Mouse (Mus musculus): ENCODE data around the gene Pacsin1. TPM values are rescaled to one million over a fixed set of nuclear protein-coding genes. Genes with fewer than 3 reads are reported as not detected.

Gene Pacsin1
- polyA plus RNA-seq, 1 experiment from 2014 or later: 0.39 TPM

DNA sequence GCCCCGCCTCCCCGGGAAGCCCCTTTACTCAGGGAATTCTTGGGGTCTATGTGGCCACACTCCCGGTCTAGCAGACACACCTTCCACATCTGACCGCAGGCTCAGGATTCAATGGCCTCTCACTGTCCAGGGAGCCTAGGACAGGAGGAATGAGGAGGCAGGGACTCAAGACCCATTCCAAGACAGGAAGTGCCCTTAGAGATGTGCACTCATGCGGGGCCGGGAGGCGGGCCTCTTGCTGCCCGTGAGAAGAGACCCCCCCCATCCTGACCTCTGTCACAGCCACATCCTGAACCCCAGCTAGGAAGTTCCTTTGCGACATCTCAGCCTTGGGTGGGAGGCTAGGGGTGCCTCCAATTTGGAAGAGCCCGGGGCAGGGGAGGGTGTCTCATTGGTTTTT is 69.7 kb downstream of the Pacsin1 start:
- TF ChIP-seq CTCF (IDR thresholded peaks at IDR 0.05; ENCODE audit: low read depth): no peak
- Histone ChIP-seq H3K9ac (no peak overlapping the region), H3K36me3 (ENCODE audit: insufficient read depth) (no peaks in the 10 kb centered on the region), H3K27me3 (ENCODE audit: insufficient read depth, low read length) (no peaks in the 10 kb centered on the region), H3K9me3 (ENCODE audit: low read depth, low read length) (no peaks in the 10 kb centered on the region), H3K4me1 (ENCODE audit: insufficient read depth) (peaks cover 3% of the 10 kb centered on the region; the same call in 1 of the 2 replicates), H3K4me2 (no peak overlapping the region), H3K4me3 (ENCODE audit: low read depth, low read length) (no peak overlapping the region), H3K27ac (ENCODE audit: low read depth) (no peak overlapping the region)
- DNase-seq: no peak
- peak; percentile 21; the same call in 1 of the 2 replicates for ATAC-seq (ENCODE audit: insufficient read depth)
- 34% methylated on average over 10 of the region's 10 CpGs for WGBS

DNA sequence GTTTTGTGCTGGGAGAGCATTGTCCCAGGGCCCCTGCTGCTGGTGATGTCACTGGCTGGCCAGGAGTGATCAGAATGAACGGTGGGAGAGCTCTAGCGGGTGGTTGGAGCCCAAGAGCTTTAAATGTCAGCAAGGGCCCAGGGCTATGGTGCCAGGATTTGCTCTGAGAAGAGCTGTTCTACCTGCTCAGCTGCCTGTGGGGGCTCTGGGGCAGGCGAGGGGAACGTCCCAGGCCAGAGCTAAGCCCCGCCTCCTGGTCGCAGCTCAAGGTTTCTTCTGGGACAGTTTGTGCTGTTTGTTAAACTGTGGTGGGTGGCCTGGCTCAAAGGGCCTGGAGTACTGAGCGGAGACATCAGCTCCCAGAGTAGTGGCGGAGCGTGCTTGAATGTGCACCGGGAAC is 70.1 kb downstream of the Pacsin1 start:
- WGBS: 9% methylated on average over 10 of the region's 10 CpGs
- Histone ChIP-seq H3K27ac (ENCODE audit: low read depth) (no peak overlapping the region), H3K4me1 (ENCODE audit: insufficient read depth) (peaks cover 3% of the 10 kb centered on the region; the same call in 1 of the 2 replicates), H3K9ac (no peak overlapping the region), H3K4me3 (ENCODE audit: low read depth, low read length) (no peak overlapping the region), H3K9me3 (ENCODE audit: low read depth, low read length) (no peaks in the 10 kb centered on the region), H3K36me3 (ENCODE audit: insufficient read depth) (no peaks in the 10 kb centered on the region), H3K27me3 (ENCODE audit: insufficient read depth, low read length) (no peaks in the 10 kb centered on the region), H3K4me2 (no peak overlapping the region)
- peak; percentile 22; the same call in 1 of the 2 replicates for ATAC-seq (ENCODE audit: insufficient read depth)
- peak; percentile 44 for DNase-seq
- no peak for TF ChIP-seq CTCF (IDR thresholded peaks at IDR 0.05; ENCODE audit: low read depth)

DNA sequence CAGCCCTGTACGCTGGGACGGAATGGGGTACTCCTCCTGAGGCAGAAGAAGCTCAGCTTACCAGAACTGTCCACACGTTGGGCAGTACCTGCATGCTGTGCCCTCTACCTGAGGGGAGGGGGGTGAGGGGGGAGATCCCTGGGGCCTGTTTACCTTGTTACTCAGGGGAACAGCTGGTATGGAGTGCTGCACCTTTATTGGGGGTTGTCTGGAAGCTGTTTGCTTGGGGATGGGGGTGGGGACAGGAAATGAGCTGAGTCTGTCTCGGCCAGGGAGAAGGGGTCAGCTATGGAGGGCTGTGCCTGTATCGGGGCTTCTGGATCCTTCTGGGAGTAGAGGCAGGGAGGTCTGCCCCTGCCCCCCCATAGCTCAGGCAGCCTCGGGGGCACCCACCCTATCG is 71.2 kb downstream of the Pacsin1 start:
- H3K4me2 ChIP-seq: no peak overlapping the region
- H3K27me3 ChIP-seq (ENCODE audit: insufficient read depth, low read length): no peaks in the 10 kb centered on the region
- H3K36me3 ChIP-seq (ENCODE audit: insufficient read depth): no peaks in the 10 kb centered on the region
- H3K27ac ChIP-seq (ENCODE audit: low read depth): no peak overlapping the region
- H3K9me3 ChIP-seq (ENCODE audit: low read depth, low read length): no peaks in the 10 kb centered on the region
- H3K9ac ChIP-seq: no peak overlapping the region
- H3K4me1 ChIP-seq (ENCODE audit: insufficient read depth): peaks cover 3% of the 10 kb centered on the region; the same call in 1 of the 2 replicates
- 33% methylated on average over 7 of the region's 7 CpGs for WGBS
- DNase-seq (no peak), ATAC-seq (ENCODE audit: insufficient read depth) (no peak)
- H3K4me3 ChIP-seq (ENCODE audit: low read depth, low read length): no peak overlapping the region
- no peak for TF ChIP-seq CTCF (IDR thresholded peaks at IDR 0.05; ENCODE audit: low read depth)

GRCm38 (mm10) chr17:27728770-27729169 is 73.5 kb downstream of the Pacsin1 start, which contains the start of gene Spdef:
Spdef (minus strand) TSS chr17:27728955.
- DNase-seq (peak; percentile 33), ATAC-seq (ENCODE audit: insufficient read depth) (no peak)
- Histone ChIP-seq H3K4me2 (peak within 1 kb of the TSS; percentile 23; the same call in 1 of the 2 replicates), H3K36me3 (ENCODE audit: insufficient read depth) (no peaks in the 10 kb centered on the region), H3K4me3 (ENCODE audit: low read depth, low read length) (no peak within 1 kb of the TSS), H3K27ac (ENCODE audit: low read depth) (no peak within 1 kb of the TSS), H3K9ac (no peak within 1 kb of the TSS), H3K9me3 (ENCODE audit: low read depth, low read length) (no peaks in the 10 kb centered on the region), H3K27me3 (ENCODE audit: insufficient read depth, low read length) (no peaks in the 10 kb centered on the region), H3K4me1 (ENCODE audit: insufficient read depth) (peaks cover 3% of the 10 kb centered on the region; the same call in 1 of the 2 replicates)
- 51% methylated on average over 10 of the region's 10 CpGs for WGBS
- TF ChIP-seq CTCF (IDR thresholded peaks at IDR 0.05; ENCODE audit: low read depth): no peak

- Histone ChIP-seq H3K4me1 (ENCODE audit: insufficient read depth) (peaks cover 2% of the 10 kb centered on the region; the same call in 1 of the 2 replicates), H3K4me2 (no peak overlapping the region), H3K36me3 (ENCODE audit: insufficient read depth) (no peaks in the 10 kb centered on the region), H3K9me3 (ENCODE audit: low read depth, low read length) (no peaks in the 10 kb centered on the region), H3K4me3 (ENCODE audit: low read depth, low read length) (no peak overlapping the region), H3K9ac (no peak overlapping the region), H3K27me3 (ENCODE audit: insufficient read depth, low read length) (no peaks in the 10 kb centered on the region), H3K27ac (ENCODE audit: low read depth) (no peak overlapping the region)
- no peak for TF ChIP-seq CTCF (IDR thresholded peaks at IDR 0.05; ENCODE audit: low read depth)
- DNase-seq (no peak), ATAC-seq (ENCODE audit: insufficient read depth) (no peak)
- WGBS: 40% methylated on average over 5 of the region's 5 CpGs
Measured at GRCm38 (mm10) chr17:27732152-27732551, 76.8 kb downstream of the Pacsin1 start.

GRCm38 (mm10) chr17:27732694-27733093 is 77.4 kb downstream of the Pacsin1 start:
- Histone ChIP-seq H3K9me3 (ENCODE audit: low read depth, low read length) (no peaks in the 10 kb centered on the region), H3K4me3 (ENCODE audit: low read depth, low read length) (no peak overlapping the region), H3K9ac (no peak overlapping the region), H3K36me3 (ENCODE audit: insufficient read depth) (no peaks in the 10 kb centered on the region), H3K27me3 (ENCODE audit: insufficient read depth, low read length) (no peaks in the 10 kb centered on the region), H3K4me1 (ENCODE audit: insufficient read depth) (peaks cover 2% of the 10 kb centered on the region; the same call in 1 of the 2 replicates), H3K27ac (ENCODE audit: low read depth) (no peak overlapping the region), H3K4me2 (no peak overlapping the region)
- WGBS: 73% methylated on average over 3 of the region's 3 CpGs
- ATAC-seq (ENCODE audit: insufficient read depth): no peak
- DNase-seq: no peak
- TF ChIP-seq CTCF (IDR thresholded peaks at IDR 0.05; ENCODE audit: low read depth): no peak

- no peak for TF ChIP-seq CTCF (IDR thresholded peaks at IDR 0.05; ENCODE audit: low read depth)
- peak; percentile 41; the same call in 1 of the 2 replicates for ATAC-seq (ENCODE audit: insufficient read depth)
- Histone ChIP-seq H3K9ac (no peak overlapping the region), H3K9me3 (ENCODE audit: low read depth, low read length) (no peaks in the 10 kb centered on the region), H3K27me3 (ENCODE audit: insufficient read depth, low read length) (no peaks in the 10 kb centered on the region), H3K36me3 (ENCODE audit: insufficient read depth) (no peaks in the 10 kb centered on the region), H3K4me3 (ENCODE audit: low read depth, low read length) (no peak overlapping the region), H3K27ac (ENCODE audit: low read depth) (0 out of 2 replicates have a peak overlapping the region, but pooled peaks have one; percentile 18), H3K4me1 (ENCODE audit: insufficient read depth) (peaks cover 2% of the 10 kb centered on the region; the same call in 1 of the 2 replicates), H3K4me2 (no peak overlapping the region)
- 11% methylated on average over 13 of the region's 13 CpGs for WGBS
- DNase-seq: peak; percentile 30
Measured at GRCm38 (mm10) chr17:27734344-27735073, 79.2 kb downstream of the Pacsin1 start.
